Mouse (Mus musculus) left cerebral cortex, adult 8-10 months (tissue): ENCODE data around the gene CT030661.1. TPM values are rescaled to one million over a fixed set of nuclear protein-coding genes. Genes with fewer than 3 reads are reported as not detected.
"Not testable (repeated sequence)": the region's sequence is repeated elsewhere in the genome, so short reads cannot be mapped to it uniquely, and the experiment has no call there.

ENCODE experiments used
- DNase-seq, 2 experiments: peaks; one replicate each; pipeline ENCODE4 v3.0.0; 2022; ENCODE audit warnings: low spot score in 2 of 2
- total RNA-seq, 4 experiments: library from RNA; stranded (reverse); gene quantifications; 2 replicates each; pipeline ENCODE4 v1.2.4; 2022

CT030661.1 gene
- total RNA-seq, result 10 to 100 TPM; 10.1 to 13.4 (median 12.3) TPM

- DNase-seq, result peak; percentile 77 to 96
Observed at GRCm38 (mm10) chr17:22314730-22315226, at the start of gene CT030661.1. Gene CT030661.1 (minus strand): TSS chr17:22314837.

DNA sequence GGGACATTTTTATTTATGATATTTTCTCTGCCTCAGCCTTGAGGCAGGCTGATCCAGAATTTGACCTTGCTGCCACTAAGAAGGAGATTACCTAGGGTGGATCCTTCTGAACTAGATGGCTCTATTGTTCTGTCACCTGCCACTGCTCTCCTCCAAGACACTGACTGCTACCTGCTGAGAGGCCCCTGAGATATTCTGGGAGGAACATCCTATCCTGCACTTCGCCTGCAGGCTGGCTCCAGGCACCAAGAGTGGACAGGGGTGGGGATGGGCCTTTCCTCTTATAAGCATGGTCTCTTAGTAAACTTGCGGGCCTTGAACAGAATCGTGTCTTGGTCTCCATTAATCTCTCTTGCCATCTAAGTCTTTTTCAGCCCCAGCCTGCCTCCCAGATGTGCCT lies 49.3 kb upstream of the CT030661.1 start:
- DNase-seq, result no peak

- DNase-seq, result peak in 1 of 2 experiments; percentile 39
Observed at GRCm38 (mm10) chr17:22361101-22361781, 46.6 kb upstream of the CT030661.1 start, which contains the start of the genes Zfp944 and Zfp758. Gene Zfp944 (minus strand): TSS chr17:22361400. Gene Zfp758 (plus strand): TSS chr17:22361453.

DNA sequence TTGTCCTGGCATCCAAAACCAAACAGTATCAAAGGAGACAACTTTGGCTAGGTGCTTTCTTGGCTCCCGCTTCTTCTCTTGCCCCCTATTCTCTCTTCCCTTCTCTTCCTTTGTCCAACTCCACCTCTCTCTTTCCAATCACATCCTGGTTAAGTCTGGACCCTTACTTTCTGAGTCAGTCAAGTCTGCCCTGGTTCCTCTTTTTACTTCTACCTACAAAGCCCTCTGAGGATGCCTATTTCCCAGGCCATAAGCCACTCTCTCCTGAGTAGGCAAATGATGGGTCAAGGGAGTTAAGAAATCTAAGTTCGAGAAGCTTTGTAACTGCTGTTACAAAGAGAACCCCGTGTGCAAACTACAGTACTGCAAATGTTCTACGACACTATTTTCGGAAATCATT lies 45.9 kb upstream of the CT030661.1 start:
- no peak for DNase-seq

DNA sequence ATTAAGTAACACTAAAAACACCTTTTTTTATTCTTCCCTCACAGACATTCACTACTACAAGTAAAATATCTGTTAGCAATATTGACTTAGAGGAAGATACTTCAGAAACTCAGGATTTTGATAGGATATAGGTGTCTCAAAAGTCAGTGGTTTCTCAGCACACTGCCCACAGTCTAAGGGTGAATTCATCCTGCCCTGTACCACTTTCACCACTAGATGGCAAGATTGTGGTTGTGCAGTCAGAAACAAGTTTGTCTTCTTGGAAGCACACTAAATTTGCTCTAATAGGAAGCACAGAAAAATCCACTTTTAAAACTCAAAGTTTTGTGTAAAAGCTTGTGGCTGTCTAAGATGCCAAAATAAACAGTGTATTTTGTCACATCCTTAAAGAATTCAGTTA lies 38.2 kb upstream of the CT030661.1 start:
- DNase-seq, result no peak

- DNase-seq, result not testable (repeated sequence)
Observed at GRCm38 (mm10) chr17:22315247-22315646, 610 bp upstream of the CT030661.1 start.

DNA sequence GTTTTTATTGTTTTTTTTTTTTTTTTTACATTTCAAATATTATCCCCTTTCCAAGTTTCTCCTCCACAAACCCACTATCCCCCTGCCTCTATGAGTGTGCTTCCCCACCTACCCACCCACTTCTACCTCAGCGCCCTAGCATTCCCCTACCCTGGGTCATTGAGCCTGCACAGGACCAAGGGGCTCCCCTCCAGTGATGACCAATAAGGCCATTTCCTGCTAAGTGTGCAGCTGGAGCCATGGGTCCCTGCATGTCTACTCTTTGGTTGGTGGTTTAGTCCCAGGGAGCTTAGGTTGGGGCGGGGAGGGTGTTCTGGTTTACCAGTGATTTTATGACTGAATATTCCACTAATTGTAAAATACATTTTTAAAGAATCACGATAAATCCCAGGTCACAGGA lies 418 bp downstream of the CT030661.1 start:
- peak; percentile 4 to 7 for DNase-seq

Other genes with a start within 250 kb of the CT030661.1 start
- under 1 TPM; 0.56 to 0.91 (median 0.81) TPM for gene Zfp947, start 148.6 kb downstream of the CT030661.1 start, total RNA-seq
- gene Zfp994, start 89.2 kb downstream of the CT030661.1 start, total RNA-seq, result 1 to 10 TPM; 5.2 to 5.6 (median 5.4) TPM
- 10 to 100 TPM in 1 of 4 experiments, 1 to 10 TPM in 3; 8.2 to 10.4 (median 8.9) TPM for gene Zfp944, start 46.6 kb upstream of the CT030661.1 start, total RNA-seq
- 10 to 100 TPM in 2 of 4 experiments, 1 to 10 TPM in 2; 9.0 to 10.8 (median 10.0) TPM for gene Zfp758, start 46.6 kb upstream of the CT030661.1 start, total RNA-seq
- gene Zfp946, start 109.4 kb upstream of the CT030661.1 start, total RNA-seq, result 10 to 100 TPM; 11.6 to 15.9 (median 13.1) TPM